Mouse (Mus musculus): ENCODE data around the gene Cfap52.

Gene Cfap52

GRCm38 (mm10) chr11:67926348-67927055, 38.9 kb downstream of the Cfap52 start:
- DNase-seq (ENCODE audit: low read depth, low spot score) = no peak

DNA sequence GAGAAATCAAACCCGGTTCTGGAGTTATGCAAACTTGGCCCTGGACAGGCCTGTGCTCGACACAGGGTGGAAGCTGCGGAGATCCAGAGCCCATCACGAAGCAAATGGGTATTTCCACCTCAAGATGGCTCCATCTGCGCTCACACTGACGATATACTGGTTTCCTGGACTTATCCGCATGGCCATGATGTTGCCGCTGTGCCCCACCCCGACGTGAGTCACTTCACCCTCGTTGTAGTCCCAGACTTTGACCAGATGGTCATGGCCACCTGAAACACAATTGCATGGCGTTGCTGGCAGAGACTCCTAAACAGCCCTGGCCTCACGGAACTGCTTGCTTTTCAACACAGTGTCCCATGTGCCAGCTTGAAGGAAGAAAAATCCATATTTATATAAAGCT, 40.5 kb downstream of the Cfap52 start:
- DNase-seq (ENCODE audit: low read depth, low spot score) = no peak

DNA sequence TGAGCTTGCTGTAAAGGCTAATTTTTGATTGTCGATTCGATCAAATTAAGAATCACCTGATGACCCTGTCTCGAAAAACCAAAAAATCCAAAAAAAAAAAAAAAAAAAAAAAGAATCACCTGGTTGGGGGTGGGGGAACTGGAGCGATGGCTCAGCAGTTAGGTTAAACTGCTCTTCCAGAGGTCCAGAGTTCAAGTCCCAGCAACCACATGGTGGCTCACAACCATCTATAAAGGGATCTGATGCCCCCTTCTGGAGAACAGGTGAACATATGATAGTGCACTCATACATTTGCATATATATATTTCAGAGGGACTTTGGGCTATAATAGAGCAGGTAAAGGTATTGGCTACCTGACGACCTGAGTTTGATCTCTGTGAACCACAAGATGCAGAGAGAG, 41.7 kb downstream of the Cfap52 start:
- no peak for DNase-seq (ENCODE audit: low read depth, low spot score)

GRCm38 (mm10) chr11:67922755-67923125, 42.7 kb downstream of the Cfap52 start:
- peak; percentile 21 for DNase-seq (ENCODE audit: low read depth, low spot score)

- DNase-seq (ENCODE audit: low read depth, low spot score) = peak; percentile 3
Measured at GRCm38 (mm10) chr11:67921827-67922754, 43.4 kb downstream of the Cfap52 start, which contains the start of gene Usp43. Gene Usp43 (minus strand): TSS chr11:67922153.

GRCm38 (mm10) chr11:67921091-67921826, 44.2 kb downstream of the Cfap52 start:
- peak; percentile 3 for DNase-seq (ENCODE audit: low read depth, low spot score)

DNA sequence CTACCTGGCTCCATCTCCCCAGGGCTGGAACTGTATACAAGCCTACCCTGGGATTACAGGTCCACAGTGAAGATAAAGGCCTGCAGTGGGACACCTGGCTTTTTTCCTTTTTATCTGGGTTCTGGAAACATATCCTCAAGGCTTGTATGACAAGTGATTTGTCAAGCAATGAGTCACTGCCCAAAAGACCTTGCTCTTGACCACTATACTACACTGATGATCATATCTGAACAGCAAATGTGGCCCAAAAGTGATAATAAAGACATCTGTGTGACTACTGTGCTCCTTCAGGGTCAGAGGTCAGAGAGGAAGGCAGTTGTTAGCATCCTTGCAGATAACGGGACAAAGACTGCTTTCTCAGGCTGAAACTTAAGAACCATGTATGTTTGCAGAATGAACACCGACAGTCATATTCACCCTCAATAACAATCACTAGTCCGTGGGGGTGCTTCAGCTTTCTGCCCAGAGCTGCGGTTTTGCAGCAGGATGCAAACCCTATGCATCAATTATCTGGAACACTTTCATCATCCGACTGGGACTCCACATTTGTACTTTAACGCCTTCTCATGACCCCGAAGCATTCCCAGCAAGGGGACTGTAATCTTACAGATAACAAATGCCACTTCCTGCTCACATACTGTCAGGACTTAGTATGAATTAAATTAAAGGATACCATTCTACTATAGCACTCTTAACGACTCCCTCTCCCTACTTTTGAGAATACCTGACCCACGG, 45.1 kb downstream of the Cfap52 start:
- DNase-seq (ENCODE audit: low read depth, low spot score) = no peak

DNA sequence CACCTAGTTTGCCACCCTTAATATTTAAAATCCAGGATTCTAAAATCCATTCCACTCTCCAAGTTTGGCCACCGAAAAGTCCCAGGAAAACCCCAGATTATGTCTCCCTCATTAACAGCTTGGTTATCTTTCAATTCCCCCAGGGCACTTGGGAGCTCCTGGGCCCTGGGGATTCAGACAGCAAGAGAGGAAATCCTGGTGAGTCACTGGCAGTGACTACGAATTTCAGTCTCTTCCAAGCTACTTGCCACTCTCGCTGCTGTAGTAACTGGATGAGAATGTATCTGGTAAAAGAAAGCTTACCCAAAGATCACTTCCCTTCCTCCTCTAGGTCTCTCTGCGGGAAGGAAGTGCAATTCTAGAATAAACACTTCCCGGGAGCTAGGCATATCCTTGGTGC, 45.9 kb downstream of the Cfap52 start:
- DNase-seq (ENCODE audit: low read depth, low spot score) = no peak

- no peak for DNase-seq (ENCODE audit: low read depth, low spot score)
Measured at GRCm38 (mm10) chr11:67917126-67917525, 48.3 kb downstream of the Cfap52 start.

DNA sequence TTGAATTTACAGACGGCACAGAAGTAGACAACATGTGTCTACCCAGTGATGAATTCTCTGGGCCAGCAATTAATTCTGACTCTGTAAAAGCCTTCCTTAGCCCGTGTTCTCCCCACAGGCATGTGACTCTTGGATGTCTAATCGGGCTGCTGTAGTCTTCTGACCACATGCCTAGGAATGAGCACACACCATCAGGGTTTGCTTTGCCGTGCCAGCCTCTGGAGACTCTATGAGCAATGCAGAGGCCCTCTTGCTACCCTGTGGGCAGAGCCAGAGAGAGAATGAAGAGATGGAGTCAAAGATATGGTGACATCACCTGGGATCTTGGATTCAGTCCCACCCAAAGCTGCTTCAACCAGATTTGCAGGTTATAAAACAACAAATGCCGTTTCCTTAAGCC, 54.4 kb downstream of the Cfap52 start:
- DNase-seq (ENCODE audit: low read depth, low spot score) = no peak

DNA sequence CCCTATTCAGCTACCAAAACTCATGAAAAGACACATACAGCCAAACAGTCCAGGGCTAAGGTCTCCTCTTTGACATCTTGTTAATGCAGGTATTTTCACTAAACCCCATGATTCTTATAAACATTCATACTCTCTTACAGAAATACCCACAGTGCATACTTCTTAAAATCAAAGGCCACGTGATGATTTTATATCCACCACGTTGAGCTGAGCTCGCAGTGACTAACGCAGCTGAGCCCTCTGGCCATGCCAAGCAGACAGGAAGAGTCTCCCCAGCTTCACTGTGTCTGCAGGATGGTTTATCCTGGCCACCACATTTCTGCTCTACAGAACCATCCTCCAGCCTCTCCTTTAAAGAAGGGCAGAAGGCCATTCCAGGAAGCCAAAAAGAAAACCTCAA, 61.7 kb downstream of the Cfap52 start:
- DNase-seq (ENCODE audit: low read depth, low spot score) = no peak

DNA sequence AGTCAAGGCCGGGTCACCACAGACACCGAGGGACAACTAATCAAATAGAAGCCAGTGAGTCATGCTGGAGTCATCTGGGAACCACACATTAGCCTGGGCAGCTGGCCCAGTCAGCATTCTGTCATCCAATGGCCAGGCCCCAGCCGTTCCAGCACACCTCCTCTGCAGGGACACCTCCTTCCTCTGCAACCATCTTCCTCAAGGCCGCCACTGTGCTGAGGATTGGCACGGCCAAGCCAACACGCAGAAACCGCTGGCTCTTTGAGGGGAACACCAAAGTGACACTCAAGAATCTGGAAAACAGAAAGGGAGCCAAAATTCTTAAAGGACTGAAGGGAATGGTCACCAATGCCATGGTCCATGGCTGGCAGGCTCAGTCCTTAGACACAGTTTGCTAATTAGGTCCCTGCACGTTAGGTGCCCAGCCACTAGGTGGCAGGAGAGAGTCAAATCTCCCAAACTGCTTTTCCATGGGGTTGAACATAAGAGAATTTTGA, 68.3 kb downstream of the Cfap52 start:
- DNase-seq (ENCODE audit: low read depth, low spot score) = peak; percentile 30

GRCm38 (mm10) chr11:67895641-67896040, 69.8 kb downstream of the Cfap52 start:
- DNase-seq (ENCODE audit: low read depth, low spot score) = no peak

DNA sequence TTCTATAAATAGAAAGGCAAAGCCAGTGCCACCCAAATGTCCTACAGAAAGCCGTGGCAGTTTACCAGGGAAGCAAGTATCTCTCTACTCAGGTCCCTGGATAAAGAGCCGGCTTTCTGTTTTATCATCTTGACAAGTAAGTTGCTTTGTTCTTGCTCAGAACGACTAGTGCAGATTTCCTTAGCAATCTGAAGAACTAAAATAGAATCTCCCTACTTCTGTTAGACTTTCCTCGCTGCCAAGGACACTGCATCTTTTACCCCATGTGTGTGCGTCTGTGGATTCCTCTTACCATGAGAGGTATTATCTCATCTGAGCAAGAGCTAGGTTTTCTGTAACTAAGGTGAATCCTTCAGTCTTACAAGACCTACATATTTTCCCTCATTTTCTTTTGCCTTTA, 76.9 kb downstream of the Cfap52 start:
- DNase-seq (ENCODE audit: low read depth, low spot score) = no peak

DNA sequence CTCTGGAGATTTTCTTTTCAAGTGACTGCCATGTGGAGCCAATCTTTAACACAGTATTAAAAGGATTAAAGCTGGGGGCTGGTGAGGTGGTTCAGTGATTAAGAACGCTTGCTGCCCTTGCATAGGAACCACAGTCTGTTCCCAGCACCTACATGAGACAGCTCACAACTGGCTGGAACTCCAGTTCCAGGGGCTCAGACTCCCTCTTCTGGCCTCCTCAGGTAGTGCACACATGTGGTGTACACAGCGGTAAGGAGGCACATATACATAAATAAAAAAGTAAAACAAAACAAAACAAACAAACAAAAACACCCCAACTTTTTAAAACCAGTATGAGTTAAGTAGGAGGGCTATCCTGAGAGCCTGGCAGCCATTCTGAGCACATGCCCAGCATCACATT, 79.5 kb downstream of the Cfap52 start:
- no peak for DNase-seq (ENCODE audit: low read depth, low spot score)

Data from CD4-positive helper T cell, adult 2 months (primary cell).